Mouse (Mus musculus): ENCODE results near the gene Arid1b. TPM values are rescaled to one million over a fixed set of nuclear protein-coding genes. Genes with fewer than 3 reads are reported as not detected.

Gene Arid1b
- total and polyA plus RNA-seq, 3 experiments: 6.1 to 12.4 (median 9.7) TPM

DNA sequence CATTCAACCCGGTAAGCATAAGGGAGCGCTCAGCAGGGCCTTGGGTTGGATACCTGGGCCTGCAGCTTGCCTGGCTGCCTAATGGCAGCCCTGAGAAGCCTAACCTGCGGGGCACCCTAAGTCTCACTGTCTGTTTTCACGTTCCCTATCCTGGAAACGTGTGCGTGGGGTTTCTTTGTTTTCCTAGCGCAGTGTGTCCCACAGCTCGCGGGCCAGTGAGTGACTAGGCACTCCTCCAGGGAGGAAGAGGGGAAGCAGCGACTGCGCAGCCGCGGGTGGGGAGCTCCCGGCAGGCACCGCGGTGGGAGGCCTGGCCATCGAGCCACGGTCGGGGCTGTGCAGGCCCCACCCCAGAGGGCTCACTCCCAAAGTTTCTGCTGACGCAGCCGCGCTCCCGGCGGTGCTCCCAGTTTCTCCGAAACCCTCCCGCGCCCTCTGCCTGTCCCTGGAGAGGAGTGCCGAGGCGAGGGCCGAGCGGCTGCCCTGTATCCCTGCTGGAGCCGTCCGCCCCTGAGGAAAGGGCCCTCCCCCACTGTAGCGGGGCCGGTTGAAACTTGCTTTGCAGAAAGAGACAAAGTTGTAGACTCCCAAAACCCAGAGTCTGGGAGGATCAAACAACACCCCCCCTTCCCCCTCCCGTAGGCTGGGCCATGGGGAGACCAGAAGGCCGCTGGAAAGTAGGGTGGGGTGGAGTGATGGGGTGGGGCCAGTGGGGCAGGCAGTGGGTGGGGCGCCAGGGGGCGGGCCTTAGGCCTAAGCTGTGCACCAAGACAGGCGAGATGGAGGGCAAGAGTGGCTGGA is 195.6 kb downstream of the Arid1b start (continued):
- TF ChIP-seq HCFC1 (IDR thresholded peaks at IDR 0.05; ENCODE audit: low read depth, low read length) (peak; percentile 72), TBP (conservative IDR thresholded peaks at IDR 0.05; ENCODE audit: low read depth, low read length) (no peak; the same call in 1 of the 2 replicates), MAFK (IDR thresholded peaks at IDR 0.05; ENCODE audit: insufficient replicate concordance, low read length) (peak; percentile 71; the same call in 1 of the 2 replicates), ZC3H11A (IDR thresholded peaks at IDR 0.05; ENCODE audit: low read depth, low read length) (no peak), RCOR1 (conservative IDR thresholded peaks at IDR 0.05; ENCODE audit: low read depth, low read length) (no peak), ZMIZ1 (IDR thresholded peaks at IDR 0.05; ENCODE audit: low read depth, low read length) (peak; percentile 79), MAZ (IDR thresholded peaks at IDR 0.05; ENCODE audit: low read depth, low read length) (peak; percentile 52)

DNA sequence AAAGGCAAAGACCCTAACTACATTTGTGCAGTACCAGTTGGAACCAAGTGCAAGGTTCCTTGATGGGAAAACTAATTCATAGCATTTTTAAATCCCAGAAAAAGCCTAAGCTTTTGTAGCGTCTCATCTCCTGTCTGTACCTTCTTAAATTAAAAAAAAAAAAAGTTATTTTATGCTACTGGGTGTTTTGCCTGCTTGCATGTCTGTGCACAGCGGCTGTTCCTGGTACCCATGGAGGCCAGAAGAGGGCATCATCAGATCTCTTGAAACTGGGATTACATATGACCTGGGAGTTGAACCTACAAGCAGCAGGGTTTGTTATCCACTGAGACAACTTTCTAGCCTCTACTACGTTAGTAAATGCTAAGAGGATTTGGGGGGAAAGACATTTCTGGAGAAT is 196.2 kb downstream of the Arid1b start:
- Histone ChIP-seq H3K9ac (ENCODE audit: insufficient read depth, low read depth) (peak overlapping the region; percentile 92), H3K27ac (ENCODE audit: insufficient read depth, low read depth) (no peak overlapping the region), H3K36me3 (replicated peaks in 1 of 2; ENCODE audit: control insufficient read depth in 1 of 2, insufficient read depth in 1 of 2, low read length in 1 of 2) (no peaks in the 10 kb centered on the region), H3K4me1 (ENCODE audit: control insufficient read depth in 1 of 2, insufficient read depth in 2 of 2) (peaks cover 24 to 80% of the 10 kb centered on the region in 2 experiments), H3K4me3 (replicated peaks in 1 of 3; ENCODE audit: low read depth in 2 of 3, low read length in 2 of 3, poor library complexity in 1 of 3) (peak overlapping the region in 2 of 3 experiments; percentile 23 to 68), H3K27me3 (replicated peaks) (no peaks in the 10 kb centered on the region), H3K4me2 (ENCODE audit: insufficient read depth, low read depth, poor library complexity, severe bottlenecking) (peak overlapping the region; percentile 30), H3K79me2 (replicated peaks; ENCODE audit: control insufficient read depth, extremely low read depth, insufficient read depth, poor library complexity, severe bottlenecking) (no peaks in the 10 kb centered on the region), H3K9me3 (replicated peaks; ENCODE audit: low read length) (no peaks in the 10 kb centered on the region)
- in situ Hi-C loops (cut with MboI; ENCODE audit: low pct_ligation_motif_present, low pct_unique_long_range_greater_than_20kb, low sequenced_read_pairs) (no loop called here), dilution Hi-C loops (cut with MboI; ENCODE audit: extremely low pct_ligation_motif_present, extremely low pct_unique_long_range_greater_than_20kb, low sequenced_read_pairs) (no loop called here)
- peak; percentile 58 for DNase-seq (ENCODE audit: extremely low read depth)
- TF ChIP-seq GABPA (IDR thresholded peaks at IDR 0.05; ENCODE audit: insufficient replicate concordance, low read depth, low read length) (no peak), MXI1 (IDR thresholded peaks at IDR 0.05; ENCODE audit: low read depth, low read length) (0 out of 2 replicates have a peak, but pooled peaks have one; percentile 19), CTCF (conservative IDR thresholded peaks at IDR 0.05 in 1 of 2, IDR thresholded peaks at IDR 0.05 in 1 of 2; ENCODE audit: low read depth in 2 of 2, low read length in 2 of 2) (peak in 1 of 2 experiments; percentile 40; a peak in 2 of 4 replicates), JUND (conservative IDR thresholded peaks at IDR 0.05; ENCODE audit: low read depth, low read length) (no peak), E2F4 (IDR thresholded peaks at IDR 0.05; ENCODE audit: insufficient replicate concordance, low read depth, low read length) (no peak), ZNF384 (IDR thresholded peaks at IDR 0.05; ENCODE audit: low read depth, low read length) (peak; percentile 84), ZC3H11A (IDR thresholded peaks at IDR 0.05; ENCODE audit: low read depth, low read length) (no peak), SIN3A (IDR thresholded peaks at IDR 0.05; ENCODE audit: low read length) (peak; percentile 29; the same call in 1 of the 2 replicates), IRF4 (IDR thresholded peaks at IDR 0.05; ENCODE audit: low read depth, low read length) (0 out of 2 replicates have a peak, but pooled peaks have one; percentile 14), SMC3 (IDR thresholded peaks at IDR 0.05; ENCODE audit: low read depth, low read length) (peak; percentile 29), ELF1 (IDR thresholded peaks at IDR 0.05; ENCODE audit: low read depth, low read length) (no peak)

Measured in CH12.LX (cell line).